Mouse (Mus musculus): ENCODE measurements at regions not wholly inside any gene's neighbourhood (a gene's known extent, or its start where the extent isn't known, plus 50 kb on each side); places are given as distances from the start of the nearest gene placed in this dataset.
A peak's percentile ranks its signal among the peaks of the same experiment; 100 is the strongest.

- Histone ChIP-seq H3K9me3 (ENCODE audit: control insufficient read depth, low read length) (no peaks in the 10 kb centered on the region), H3K4me3 (replicated peaks; ENCODE audit: low read length) (no peak overlapping the region; the same call in 1 of the 2 replicates), H3K27ac (replicated peaks; ENCODE audit: low read depth, low read length) (peak overlapping the region; percentile 59), H3K9ac (ENCODE audit: low read depth, low read length, severe bottlenecking) (no peak overlapping the region), H3K4me1 (ENCODE audit: control insufficient read depth, insufficient read depth, low read length) (peaks cover 17% of the 10 kb centered on the region), H3K36me3 (ENCODE audit: control insufficient read depth, insufficient read depth, low read length) (no peaks in the 10 kb centered on the region), H3K27me3 (ENCODE audit: control insufficient read depth, insufficient read depth, low read length) (no peaks in the 10 kb centered on the region), H3K4me2 (replicated peaks; ENCODE audit: low read depth, low read length, severe bottlenecking) (peak overlapping the region; percentile 37)
- ATAC-seq (ENCODE audit: low FRiP score, low read depth), result peak; percentile 34; the same call in 1 of the 2 replicates
- WGBS, result 9% methylated on average over 7 of the region's 7 CpGs
- DNase-seq (ENCODE audit: low spot score), result no peak
- TF ChIP-seq POLR2A (IDR thresholded peaks at IDR 0.05; ENCODE audit: borderline replicate concordance, extremely low read depth, insufficient read depth, insufficient read length), result no peak
Observed at GRCm38 (mm10) chr8:77815648-77815971, 91.3 kb upstream of the Ednra start.

GRCm38 (mm10) chr8:77816217-77816616 is 92.0 kb upstream of the Ednra start:
- DNase-seq (ENCODE audit: low spot score) (peak; percentile 28), ATAC-seq (ENCODE audit: low FRiP score, low read depth) (peak; percentile 55; the same call in 1 of the 2 replicates)
- Histone ChIP-seq H3K36me3 (ENCODE audit: control insufficient read depth, insufficient read depth, low read length) (no peaks in the 10 kb centered on the region), H3K27ac (replicated peaks; ENCODE audit: low read depth, low read length) (peak overlapping the region; percentile 59; the same call in 1 of the 2 replicates), H3K9me3 (ENCODE audit: control insufficient read depth, low read length) (no peaks in the 10 kb centered on the region), H3K9ac (ENCODE audit: low read depth, low read length, severe bottlenecking) (no peak overlapping the region), H3K4me2 (replicated peaks; ENCODE audit: low read depth, low read length, severe bottlenecking) (peak overlapping the region; percentile 37), H3K4me3 (replicated peaks; ENCODE audit: low read length) (no peak overlapping the region), H3K27me3 (ENCODE audit: control insufficient read depth, insufficient read depth, low read length) (no peaks in the 10 kb centered on the region), H3K4me1 (ENCODE audit: control insufficient read depth, insufficient read depth, low read length) (peaks cover 17% of the 10 kb centered on the region)
- WGBS, result 28% methylated on average over 4 of the region's 4 CpGs
- no peak for TF ChIP-seq POLR2A (IDR thresholded peaks at IDR 0.05; ENCODE audit: borderline replicate concordance, extremely low read depth, insufficient read depth, insufficient read length)

GRCm38 (mm10) chr8:77825786-77826185 is 101.5 kb upstream of the Ednra start:
- Histone ChIP-seq H3K4me3 (replicated peaks; ENCODE audit: low read length) (no peak overlapping the region), H3K27me3 (ENCODE audit: control insufficient read depth, insufficient read depth, low read length) (no peaks in the 10 kb centered on the region), H3K9me3 (ENCODE audit: control insufficient read depth, low read length) (no peaks in the 10 kb centered on the region), H3K9ac (ENCODE audit: low read depth, low read length, severe bottlenecking) (no peak overlapping the region), H3K4me2 (replicated peaks; ENCODE audit: low read depth, low read length, severe bottlenecking) (no peak overlapping the region), H3K36me3 (ENCODE audit: control insufficient read depth, insufficient read depth, low read length) (no peaks in the 10 kb centered on the region), H3K27ac (replicated peaks; ENCODE audit: low read depth, low read length) (no peak overlapping the region), H3K4me1 (ENCODE audit: control insufficient read depth, insufficient read depth, low read length) (peaks cover 26% of the 10 kb centered on the region; the same call in 1 of the 2 replicates)
- no peak for ATAC-seq (ENCODE audit: low FRiP score, low read depth)
- no peak for TF ChIP-seq POLR2A (IDR thresholded peaks at IDR 0.05; ENCODE audit: borderline replicate concordance, extremely low read depth, insufficient read depth, insufficient read length)
- WGBS, result 63% methylated on average over 1 of the region's 1 CpGs
- no peak for DNase-seq (ENCODE audit: low spot score)

- ATAC-seq (ENCODE audit: low FRiP score, low read depth), result no peak
- Histone ChIP-seq H3K36me3 (ENCODE audit: control insufficient read depth, insufficient read depth, low read length) (no peaks in the 10 kb centered on the region), H3K4me1 (ENCODE audit: control insufficient read depth, insufficient read depth, low read length) (peaks cover 26% of the 10 kb centered on the region; the same call in 1 of the 2 replicates), H3K4me3 (replicated peaks; ENCODE audit: low read length) (no peak overlapping the region), H3K9ac (ENCODE audit: low read depth, low read length, severe bottlenecking) (no peak overlapping the region), H3K9me3 (ENCODE audit: control insufficient read depth, low read length) (no peaks in the 10 kb centered on the region), H3K4me2 (replicated peaks; ENCODE audit: low read depth, low read length, severe bottlenecking) (no peak overlapping the region), H3K27ac (replicated peaks; ENCODE audit: low read depth, low read length) (no peak overlapping the region), H3K27me3 (ENCODE audit: control insufficient read depth, insufficient read depth, low read length) (no peaks in the 10 kb centered on the region)
- WGBS, result 72% methylated on average over 2 of the region's 2 CpGs
- TF ChIP-seq POLR2A (IDR thresholded peaks at IDR 0.05; ENCODE audit: borderline replicate concordance, extremely low read depth, insufficient read depth, insufficient read length), result no peak
- DNase-seq (ENCODE audit: low spot score), result peak; percentile 66
Observed at GRCm38 (mm10) chr8:77826255-77826654, 102.0 kb upstream of the Ednra start.

- Histone ChIP-seq H3K27me3 (ENCODE audit: control insufficient read depth, insufficient read depth, low read length) (no peaks in the 10 kb centered on the region), H3K9me3 (ENCODE audit: control insufficient read depth, low read length) (no peaks in the 10 kb centered on the region), H3K4me1 (ENCODE audit: control insufficient read depth, insufficient read depth, low read length) (peaks cover 30% of the 10 kb centered on the region), H3K4me3 (replicated peaks; ENCODE audit: low read length) (no peak overlapping the region), H3K36me3 (ENCODE audit: control insufficient read depth, insufficient read depth, low read length) (no peaks in the 10 kb centered on the region), H3K27ac (replicated peaks; ENCODE audit: low read depth, low read length) (no peak overlapping the region), H3K9ac (ENCODE audit: low read depth, low read length, severe bottlenecking) (no peak overlapping the region), H3K4me2 (replicated peaks; ENCODE audit: low read depth, low read length, severe bottlenecking) (no peak overlapping the region)
- WGBS, result 25% methylated on average over 7 of the region's 7 CpGs
- TF ChIP-seq POLR2A (IDR thresholded peaks at IDR 0.05; ENCODE audit: borderline replicate concordance, extremely low read depth, insufficient read depth, insufficient read length), result no peak
- no peak for DNase-seq (ENCODE audit: low spot score)
- ATAC-seq (ENCODE audit: low FRiP score, low read depth), result no peak
Observed at GRCm38 (mm10) chr8:77828079-77828478, 103.8 kb upstream of the Ednra start.

Measured in limb, embryonic 14.5 days (tissue).